Mouse (Mus musculus): ENCODE results near the gene Agbl1.

- no peak for TF ChIP-seq CTCF (IDR thresholded peaks at IDR 0.05; ENCODE audit: low read depth)
- TF ChIP-seq EP300 (optimal IDR thresholded peaks at IDR 0.05): no peak
Observed at GRCm38 (mm10) chr7:76371269-76371668, 141.6 kb downstream of the Agbl1 start.
